Mouse (Mus musculus): ENCODE measurements around the gene Rtl5. TPM values are rescaled to one million over a fixed set of nuclear protein-coding genes. Genes with fewer than 3 reads are reported as not detected.

Rtl5 gene
- polyA plus RNA-seq, 1 experiment from 2014 or later, result 3.4 TPM

- Histone ChIP-seq H3K27me3 (ENCODE audit: insufficient read depth, low read length) (peaks cover 11% of the 10 kb centered on the region; the same call in 1 of the 2 replicates), H3K9ac (replicated peaks; ENCODE audit: low read length) (no peak overlapping the region), H3K4me2 (replicated peaks; ENCODE audit: low read depth, low read length) (no peak overlapping the region), H3K9me3 (ENCODE audit: low read length) (no peaks in the 10 kb centered on the region), H3K27ac (ENCODE audit: low read length) (no peak overlapping the region), H3K36me3 (ENCODE audit: insufficient read depth, low read length) (no peaks in the 10 kb centered on the region), H3K4me3 (ENCODE audit: low read length) (no peak overlapping the region), H3K4me1 (ENCODE audit: insufficient read depth, low read length) (no peaks in the 10 kb centered on the region)
- ATAC-seq (ENCODE audit: low FRiP score, low TSS enrichment), result no peak
- 43% methylated on average over 3 of the region's 3 CpGs for WGBS
Observed at GRCm38 (mm10) chrX:102024976-102025375, 46.1 kb downstream of the Rtl5 start.

DNA sequence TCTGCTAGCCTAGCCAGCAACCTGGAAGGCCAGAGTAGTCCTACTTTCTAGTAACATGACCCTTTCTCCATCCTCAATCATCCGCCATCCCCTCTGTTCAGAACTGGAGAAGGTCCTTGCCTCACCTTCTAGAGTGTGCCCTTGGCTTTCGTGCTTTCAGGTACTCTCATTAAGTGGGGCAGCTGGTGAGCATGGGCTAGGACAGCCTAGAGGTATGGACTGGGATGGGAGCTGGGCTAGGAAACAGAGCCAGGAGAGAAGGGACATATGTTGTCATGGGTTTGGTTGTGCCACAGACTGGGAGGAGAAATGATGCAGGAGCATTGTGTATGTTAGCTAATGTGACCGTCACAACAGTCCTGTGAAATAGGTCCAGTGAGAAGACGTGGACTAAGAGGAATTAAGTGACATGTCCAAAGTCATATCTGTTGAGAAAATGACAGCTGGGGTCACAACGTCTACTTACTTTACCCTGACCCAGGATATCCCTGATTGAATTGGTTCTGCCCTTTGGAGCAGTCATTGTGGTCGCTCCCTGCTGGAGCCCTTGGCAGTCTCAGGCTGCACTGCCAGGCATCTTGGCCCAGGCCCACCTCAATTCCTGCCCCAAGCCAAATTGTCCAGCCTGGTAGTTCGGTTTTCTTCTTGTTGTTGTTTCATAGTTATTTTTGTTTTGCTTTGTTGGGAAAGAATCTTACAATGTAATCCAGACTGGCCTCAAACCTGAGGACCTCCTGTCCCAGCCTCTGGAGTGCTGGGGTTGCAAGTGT is 51.4 kb downstream of the Rtl5 start:
- no peak overlapping the region for H3K27ac ChIP-seq (ENCODE audit: low read length)
- H3K36me3 ChIP-seq (ENCODE audit: insufficient read depth, low read length), result no peaks in the 10 kb centered on the region
- no peaks in the 10 kb centered on the region for H3K4me1 ChIP-seq (ENCODE audit: insufficient read depth, low read length)
- H3K27me3 ChIP-seq (ENCODE audit: insufficient read depth, low read length), result peaks cover 15% of the 10 kb centered on the region; the same call in 1 of the 2 replicates
- no peak for ATAC-seq (ENCODE audit: low FRiP score, low TSS enrichment)
- peak overlapping the region; percentile 16; the same call in 1 of the 2 replicates for H3K4me2 ChIP-seq (replicated peaks; ENCODE audit: low read depth, low read length)
- WGBS, result 75% methylated on average over 7 of the region's 7 CpGs
- H3K9ac ChIP-seq (replicated peaks; ENCODE audit: low read length), result no peak overlapping the region
- H3K4me3 ChIP-seq (ENCODE audit: low read length), result no peak overlapping the region
- H3K9me3 ChIP-seq (ENCODE audit: low read length), result no peaks in the 10 kb centered on the region

DNA sequence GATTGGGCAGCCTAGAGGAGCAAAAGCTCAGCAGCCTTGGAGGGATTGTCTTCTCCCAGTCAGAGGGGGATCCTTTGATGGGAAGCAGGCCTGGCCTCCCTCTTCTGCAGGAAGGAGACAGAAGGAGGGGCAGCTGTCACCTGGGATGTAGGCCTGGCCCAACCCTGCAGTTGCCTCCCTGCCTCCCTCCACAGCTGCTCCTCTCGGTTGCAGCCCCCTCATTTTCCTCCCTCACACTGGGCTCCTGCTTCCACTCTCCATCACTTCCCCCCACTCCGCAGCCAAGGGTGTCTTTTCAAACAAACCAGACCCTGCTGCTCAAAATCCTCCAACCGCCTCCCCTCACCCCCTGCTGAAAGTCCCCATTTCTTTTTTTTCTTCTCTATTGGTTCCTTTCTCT is 52.2 kb downstream of the Rtl5 start:
- Histone ChIP-seq H3K4me2 (replicated peaks; ENCODE audit: low read depth, low read length) (peak overlapping the region; percentile 27; the same call in 1 of the 2 replicates), H3K4me3 (ENCODE audit: low read length) (no peak overlapping the region), H3K9me3 (ENCODE audit: low read length) (no peaks in the 10 kb centered on the region), H3K4me1 (ENCODE audit: insufficient read depth, low read length) (no peaks in the 10 kb centered on the region), H3K27me3 (ENCODE audit: insufficient read depth, low read length) (peaks cover 21% of the 10 kb centered on the region; the same call in 1 of the 2 replicates), H3K36me3 (ENCODE audit: insufficient read depth, low read length) (no peaks in the 10 kb centered on the region), H3K27ac (ENCODE audit: low read length) (no peak overlapping the region; the same call in 1 of the 2 replicates), H3K9ac (replicated peaks; ENCODE audit: low read length) (no peak overlapping the region)
- peak; percentile 76 for ATAC-seq (ENCODE audit: low FRiP score, low TSS enrichment)
- WGBS, result 37% methylated on average over 3 of the region's 3 CpGs

DNA sequence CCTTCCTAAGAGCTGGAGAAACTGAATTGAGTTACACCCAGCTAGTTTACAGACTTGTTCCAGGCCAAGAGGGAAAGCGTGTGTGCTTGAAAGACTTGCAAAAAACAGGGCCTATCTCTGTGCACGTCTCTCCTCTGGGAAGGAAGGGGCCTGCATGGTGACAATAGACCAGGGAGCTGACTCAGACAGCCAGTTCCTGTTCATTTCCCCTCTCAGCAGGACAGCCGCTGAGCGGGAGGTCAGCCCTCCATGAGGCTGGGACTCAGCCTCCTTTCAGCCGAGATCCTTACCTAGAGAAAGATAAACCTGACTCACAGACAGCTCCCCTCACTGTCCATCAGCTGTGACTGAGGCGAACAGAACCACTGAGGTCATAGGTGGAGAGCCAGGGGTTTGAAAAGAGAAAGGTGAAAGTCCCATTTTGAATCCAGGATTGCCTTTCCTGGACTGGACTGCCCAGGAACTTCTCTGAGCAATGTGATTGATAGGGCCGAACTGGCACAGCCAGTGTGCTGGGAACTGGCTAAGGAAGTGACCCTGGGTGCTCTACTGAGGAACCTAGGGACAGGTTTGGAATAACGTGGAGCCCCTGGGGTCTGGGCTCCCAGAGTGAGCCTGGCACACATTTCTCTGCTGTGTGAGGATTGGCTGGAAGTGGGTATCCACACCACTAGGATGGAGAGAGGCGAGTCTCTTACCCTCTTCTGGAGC is 53.7 kb downstream of the Rtl5 start:
- WGBS, result 56% methylated on average over 9 of the region's 9 CpGs
- Histone ChIP-seq H3K4me2 (replicated peaks; ENCODE audit: low read depth, low read length) (peak overlapping the region; percentile 27; the same call in 1 of the 2 replicates), H3K27me3 (ENCODE audit: insufficient read depth, low read length) (peaks cover 23% of the 10 kb centered on the region; the same call in 1 of the 2 replicates), H3K36me3 (ENCODE audit: insufficient read depth, low read length) (no peaks in the 10 kb centered on the region), H3K4me3 (ENCODE audit: low read length) (peak overlapping the region; percentile 26), H3K9me3 (ENCODE audit: low read length) (no peaks in the 10 kb centered on the region), H3K27ac (ENCODE audit: low read length) (peak overlapping the region; percentile 13; the same call in 1 of the 2 replicates), H3K9ac (replicated peaks; ENCODE audit: low read length) (no peak overlapping the region), H3K4me1 (ENCODE audit: insufficient read depth, low read length) (no peaks in the 10 kb centered on the region)
- ATAC-seq (ENCODE audit: low FRiP score, low TSS enrichment), result peak; percentile 35; the same call in 1 of the 2 replicates

Other genes with a start within 250 kb of the Rtl5 start
- gene Nhsl2, start 221.9 kb downstream of the Rtl5 start, polyA plus RNA-seq (2015; fragmentation: Nextera tagmentation; extraction: Ambion mirVana), result 12.0 and 12.1 TPM in 2 replicates
- 56.7 and 65.1 TPM in 2 replicates for gene Pin4, start 48.1 kb upstream of the Rtl5 start, polyA plus RNA-seq (2015; fragmentation: Nextera tagmentation; extraction: Ambion mirVana)
- gene Ercc6l, start 85.8 kb upstream of the Rtl5 start, polyA plus RNA-seq (2015; fragmentation: Nextera tagmentation; extraction: Ambion mirVana), result 13.5 and 14.1 TPM in 2 replicates
- 719 and 735 TPM in 2 replicates for gene Rps4x, start 118.1 kb upstream of the Rtl5 start, polyA plus RNA-seq (2015; fragmentation: Nextera tagmentation; extraction: Ambion mirVana)
- gene Cited1, start 180.9 kb upstream of the Rtl5 start, polyA plus RNA-seq (2015; fragmentation: Nextera tagmentation; extraction: Ambion mirVana), result 142 and 163 TPM in 2 replicates

All from kidney, embryonic 16.5 days (tissue).